Mouse (Mus musculus): ENCODE measurements at regions not wholly inside any gene's neighbourhood (a gene's known extent, or its start where the extent isn't known, plus 50 kb on each side); places are given as distances from the start of the nearest gene placed in this dataset.
"Not testable (repeated sequence)": the region's sequence is repeated elsewhere in the genome, so short reads cannot be mapped to it uniquely, and the experiment has no call there.

- DNase-seq, result no peak
These were observed 54.7 kb downstream of the Cryaa start for GRCm38 (mm10) chr17:31732176-31732880.

GRCm38 (mm10) chr17:31734521-31734920 lies 56.9 kb downstream of the Cryaa start:
- no peak for DNase-seq

GRCm38 (mm10) chr17:31736716-31737115 lies 59.1 kb downstream of the Cryaa start:
- DNase-seq, result no peak

GRCm38 (mm10) chr17:31738249-31738648 lies 60.6 kb downstream of the Cryaa start:
- no peak for DNase-seq

DNA sequence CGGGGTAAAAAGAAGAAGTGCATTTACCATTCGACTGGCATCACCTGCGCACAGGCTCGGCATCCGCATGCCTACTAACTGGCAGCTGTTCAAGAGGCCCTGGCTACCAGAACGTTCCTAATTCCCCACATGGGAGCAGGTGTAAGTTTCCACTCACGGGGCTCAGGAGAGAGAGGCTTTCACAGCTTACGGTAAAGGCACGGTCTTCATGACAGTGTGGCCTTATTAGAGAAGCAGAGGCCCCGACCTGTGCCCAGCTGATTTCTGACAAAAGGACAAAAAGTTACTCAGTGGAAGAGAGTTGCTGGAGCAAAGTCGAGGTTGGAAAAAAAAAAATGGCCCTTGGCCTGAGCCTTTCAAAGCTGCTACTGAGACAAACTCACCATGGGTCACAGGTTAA lies 62.0 kb downstream of the Cryaa start:
- DNase-seq, result no peak

GRCm38 (mm10) chr17:31740059-31740458 lies 62.5 kb downstream of the Cryaa start:
- no peak for DNase-seq

GRCm38 (mm10) chr17:31743656-31744055 lies 66.0 kb downstream of the Cryaa start:
- DNase-seq, result no peak

DNA sequence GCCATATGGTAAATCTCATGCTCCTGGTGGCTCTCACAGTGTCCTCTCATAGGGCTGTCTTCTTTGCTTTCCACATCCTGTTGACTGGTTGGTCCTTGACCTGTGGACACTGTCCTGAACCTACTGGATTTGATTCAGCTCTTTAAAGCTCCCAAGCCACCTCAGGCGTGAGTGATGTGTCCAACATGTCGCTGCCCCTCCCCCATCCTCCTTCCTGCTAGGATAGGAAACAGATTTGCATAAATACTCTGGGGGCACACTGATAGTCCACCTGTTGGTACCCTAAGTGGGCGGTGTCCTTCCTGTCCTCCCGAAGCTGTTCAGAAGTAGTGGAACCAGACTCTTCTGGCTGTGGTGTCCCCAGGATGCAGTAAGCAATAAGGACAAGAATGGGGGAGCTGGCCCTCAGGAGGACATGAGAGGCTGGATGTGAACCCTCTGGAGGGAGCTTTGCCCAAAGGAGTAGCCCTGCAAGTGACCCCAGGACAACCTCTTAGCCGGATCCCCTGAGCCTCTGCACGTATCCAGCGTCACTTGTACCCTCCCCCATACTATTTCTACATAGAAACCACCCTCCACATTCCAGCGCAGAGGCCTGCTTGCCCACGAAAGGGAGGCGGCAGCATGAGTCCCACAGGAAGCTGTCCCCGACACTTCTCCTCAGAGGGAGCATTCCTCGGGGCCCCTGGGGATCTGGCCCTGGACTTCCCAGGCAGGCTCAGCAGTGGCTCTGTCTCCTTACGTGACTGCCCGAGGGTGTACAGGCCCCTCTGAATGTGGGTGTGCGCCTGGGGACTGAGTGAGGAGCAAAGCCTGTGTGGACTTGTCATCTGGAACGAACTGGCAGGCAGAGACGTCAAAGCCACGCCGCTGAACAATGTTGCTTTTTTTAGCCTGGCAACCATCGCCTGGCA lies 68.8 kb downstream of the Cryaa start:
- DNase-seq, result no peak

GRCm38 (mm10) chr17:31747563-31747962 lies 70.0 kb downstream of the Cryaa start:
- DNase-seq, result no peak

DNA sequence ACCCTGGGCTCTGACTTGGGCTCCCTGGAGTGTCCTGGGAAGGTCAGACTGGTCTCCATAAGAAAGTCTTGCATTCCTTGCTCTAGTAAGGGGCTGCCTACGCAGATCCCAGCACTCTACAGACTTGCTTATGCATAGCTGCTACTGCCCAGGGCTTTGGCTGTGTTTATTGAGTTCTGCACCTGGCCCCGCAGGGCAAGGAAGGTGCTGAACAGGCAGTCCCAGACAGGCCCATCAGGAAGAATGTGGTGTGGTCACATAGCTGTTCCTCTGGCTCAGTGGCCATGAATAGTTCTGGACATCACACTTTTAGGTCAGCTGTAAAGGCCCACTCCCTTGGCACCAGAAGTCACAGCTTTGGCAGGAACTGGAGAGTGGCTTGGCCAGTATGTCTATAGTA lies 70.6 kb downstream of the Cryaa start:
- no peak for DNase-seq

GRCm38 (mm10) chr17:31748971-31749370 lies 71.4 kb downstream of the Cryaa start:
- no peak for DNase-seq

- DNase-seq, result no peak
These were observed 73.7 kb downstream of the Cryaa start for GRCm38 (mm10) chr17:31751262-31751661.

- DNase-seq, result no peak
These were observed 75.7 kb downstream of the Cryaa start for GRCm38 (mm10) chr17:31753113-31753858.

GRCm38 (mm10) chr17:31753859-31754229 lies 76.2 kb downstream of the Cryaa start:
- no peak for DNase-seq

GRCm38 (mm10) chr17:31760465-31760864 lies 82.9 kb downstream of the Cryaa start:
- DNase-seq, result no peak

GRCm38 (mm10) chr17:31763078-31763477 lies 85.5 kb downstream of the Cryaa start:
- DNase-seq, result no peak

DNA sequence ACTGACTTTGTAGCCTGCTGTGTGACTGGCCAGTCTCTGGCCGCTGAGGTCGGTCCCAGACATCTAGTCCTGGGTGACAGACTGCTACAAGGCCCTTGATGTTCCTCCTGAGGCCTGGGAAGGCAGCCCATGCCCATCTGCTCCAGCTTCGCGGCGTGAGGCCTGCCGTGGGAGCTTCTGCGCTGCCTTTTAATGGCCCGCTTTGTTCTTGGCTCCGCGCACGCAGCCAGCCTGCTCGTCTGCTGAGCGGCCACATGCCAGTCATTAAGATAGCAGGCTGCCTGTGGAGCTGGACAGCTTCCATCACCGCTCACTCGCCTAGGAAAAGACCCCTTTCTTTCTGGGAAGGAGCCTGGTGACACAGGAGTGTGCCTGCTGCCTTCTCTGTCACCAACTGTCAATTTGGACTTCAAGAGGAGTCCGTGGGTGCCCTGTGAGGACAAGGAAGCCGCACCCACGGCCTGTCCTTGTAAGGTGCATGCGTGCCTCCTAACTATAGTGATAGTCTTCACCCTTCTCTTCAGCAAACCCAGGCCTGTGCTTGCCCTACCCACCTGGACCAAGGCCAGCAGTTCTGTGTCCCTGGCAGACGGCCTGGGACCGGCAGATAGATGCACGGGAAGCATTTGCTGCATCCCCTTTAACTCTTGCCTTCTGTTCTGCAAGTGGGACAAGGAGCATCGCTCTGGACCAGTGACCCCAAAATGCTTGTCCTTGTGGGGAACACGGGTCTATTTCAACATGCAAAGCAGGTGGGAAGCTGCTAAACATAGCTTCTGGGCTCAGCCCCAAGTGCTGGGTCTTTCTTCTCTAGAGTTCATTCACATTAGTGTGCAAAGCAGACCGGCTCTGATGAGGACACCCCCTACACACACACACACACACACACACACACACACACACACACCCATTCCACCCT lies 88.6 kb downstream of the Sik1 start:
- DNase-seq, result peak; percentile 68

- DNase-seq, result no peak
These were observed 83.3 kb downstream of the Sik1 start for GRCm38 (mm10) chr17:31772201-31772820.

- not testable (repeated sequence) for DNase-seq
These were observed 81.7 kb downstream of the Sik1 start for GRCm38 (mm10) chr17:31773882-31774281.

DNA sequence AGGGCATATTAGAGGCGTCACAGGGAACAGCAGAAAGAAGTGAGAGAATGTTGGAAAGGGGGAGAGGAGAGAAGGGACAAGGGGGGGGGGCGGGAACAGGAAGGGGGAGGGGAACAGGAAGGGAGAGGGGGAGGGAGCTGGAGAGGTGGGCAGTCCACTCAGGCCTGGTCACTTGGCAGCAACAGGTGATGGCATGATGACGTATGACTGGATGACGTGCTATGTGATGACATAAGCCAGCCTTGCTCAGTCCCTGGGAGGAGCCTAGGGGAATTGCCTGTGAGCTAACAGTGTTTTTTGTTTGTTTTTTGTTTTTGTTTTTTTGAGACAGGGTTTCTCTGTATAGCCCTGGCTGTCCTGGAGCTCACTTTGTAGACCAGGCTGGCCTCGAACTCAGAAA lies 80.6 kb downstream of the Sik1 start:
- no peak for DNase-seq

GRCm38 (mm10) chr17:31775966-31776365 lies 79.6 kb downstream of the Sik1 start:
- DNase-seq, result no peak
